Mouse (Mus musculus) embryonic fibroblast, embryonic 13.5 days (primary cell): Measurements from ENCODE around the gene C1qtnf1.

ENCODE experiments used
- CTCF ChIP-seq: IDR thresholded peaks from 2 replicates; pipeline ENCODE4 v1.5.1; 2011; ENCODE audit warnings: mild to moderate bottlenecking, control low read depth, low read length, moderate library complexity, borderline replicate concordance; ENCODE audit not compliant: insufficient read depth
- POLR2A ChIP-seq: IDR thresholded peaks from 2 replicates; pipeline ENCODE4 v1.6.1; 2011; ENCODE audit warnings: low read depth, mild to moderate bottlenecking, control low read depth, low read length, moderate library complexity

DNA sequence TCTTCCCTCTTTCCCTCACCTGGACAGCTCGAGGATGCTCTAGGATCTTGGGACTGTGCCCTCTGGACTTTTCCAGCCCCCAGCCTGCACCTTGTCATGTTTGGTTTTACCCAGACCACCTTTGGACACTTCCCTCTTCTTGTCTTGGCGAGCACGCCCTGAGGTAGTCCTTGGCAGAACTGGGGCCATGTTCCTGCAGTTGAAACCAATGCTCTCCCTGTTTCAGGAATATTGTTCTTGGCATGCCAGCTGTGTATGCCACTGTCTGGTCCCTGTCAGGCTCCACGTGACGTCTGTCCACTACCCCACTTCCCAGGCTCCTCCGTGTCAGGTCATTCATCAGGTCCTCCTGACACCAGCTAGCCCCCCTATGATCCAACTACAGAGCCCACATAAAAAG is 49.3 kb upstream of the C1qtnf1 start:
- TF ChIP-seq CTCF: no peak
- TF ChIP-seq POLR2A: no peak
